In the genomic region with DNA sequence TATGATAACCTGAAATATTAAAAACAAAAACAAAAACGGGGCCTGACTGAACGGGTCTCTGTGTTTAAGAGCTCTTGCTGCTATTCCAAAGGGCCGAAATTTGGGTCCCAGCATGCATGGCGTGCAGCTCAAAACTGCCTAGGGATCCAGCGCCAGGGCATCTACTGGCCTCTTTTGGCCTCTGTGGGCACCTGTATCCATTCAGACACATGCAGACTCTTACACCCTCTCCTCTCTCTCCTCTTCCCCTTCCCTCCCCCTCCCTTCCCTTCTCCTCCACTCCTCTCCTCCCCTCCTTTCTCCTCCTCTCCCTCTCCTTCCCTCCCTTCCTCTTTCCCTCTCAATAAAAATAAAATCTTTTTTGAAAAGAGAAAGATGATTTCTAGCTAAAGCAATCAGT, we compare ENCODE assay signal across 11 mouse cellular contexts. TPM values are rescaled to one million over a fixed set of nuclear protein-coding genes. Genes with fewer than 3 reads are reported as not detected.
DNase-seq lines count a peak whose midpoint lies in the region; ATAC-seq and TF ChIP-seq lines count a peak whose summit lies in the region.
"Had no signal": no experiment of that assay in that cellular context is flagged by ENCODE, and none has a peak within 500 bp of the region (broad histone marks: within the 10 kb centered on the region; RNA-seq: fewer than 3 reads in every experiment).

No protein-coding gene starts in this region.

- H3K36me3 ChIP-seq in hindbrain, embryonic 11.5 days (ENCODE audit: control insufficient read depth, insufficient read depth, low read length) = no peaks in the 10 kb centered on the region
- no peaks in the 10 kb centered on the region for H3K36me3 ChIP-seq in neural tube, embryonic 14.5 days (ENCODE audit: control insufficient read depth, insufficient read depth, low read length)
- H3K36me3 ChIP-seq: G1E had no signal

- no peaks in the 10 kb centered on the region for H3K9me3 ChIP-seq in hindbrain, embryonic 11.5 days (ENCODE audit: control insufficient read depth, low read length)
- H3K9me3 ChIP-seq in neural tube, embryonic 14.5 days (ENCODE audit: control insufficient read depth, low read length) = no peaks in the 10 kb centered on the region
- H3K9me3 ChIP-seq: G1E had no signal

- H3K27me3 ChIP-seq in hindbrain, embryonic 11.5 days (ENCODE audit: control insufficient read depth, insufficient read depth, low read length) = no peaks in the 10 kb centered on the region
- no peaks in the 10 kb centered on the region for H3K27me3 ChIP-seq in neural tube, embryonic 14.5 days (ENCODE audit: control insufficient read depth, insufficient read depth, low read length)

- DNase-seq in left cerebral cortex, adult 2 months (ENCODE audit: extremely low spot score in 1 of 2, low spot score in 2 of 2) = no peak
- no peak for DNase-seq in left cerebral cortex, adult 8-10 months (ENCODE audit: low spot score in 2 of 2)
- DNase-seq in cerebellum, postnatal 14 days = peak; percentile 39 to 53
- peak; percentile 26 for DNase-seq in hindbrain, embryonic 11.5 days (ENCODE audit: low spot score)
- no peak for DNase-seq in spleen, adult 18-20 months
- DNase-seq in lung, postnatal 36 days = no peak
- DNase-seq in thymus, adult 18-20 months = no peak
- DNase-seq: lung, adult 2 months had no signal

- peak overlapping the region; percentile 43 for H3K4me3 ChIP-seq in left cerebral cortex, adult 2 months
- 0 out of 2 replicates have a peak overlapping the region, but pooled peaks have one; percentile 2 for H3K4me3 ChIP-seq in hindbrain, embryonic 11.5 days (ENCODE audit: low read depth, low read length)
- H3K4me3 ChIP-seq in neural tube, embryonic 14.5 days (ENCODE audit: low read depth, low read length) = peak overlapping the region; percentile 14; the same call in 1 of the 2 replicates

- no peak for TF ChIP-seq CTCF in left cerebral cortex, adult 2 months (IDR thresholded peaks at IDR 0.05)

- peak; percentile 64 for ATAC-seq in hindbrain, embryonic 11.5 days (ENCODE audit: low FRiP score)
- peak; percentile 77 for ATAC-seq in neural tube, embryonic 14.5 days (ENCODE audit: low read depth)

- no peak overlapping the region for H3K27ac ChIP-seq in left cerebral cortex, adult 2 months
- H3K27ac ChIP-seq in hindbrain, embryonic 11.5 days (ENCODE audit: low read depth, low read length) = no peak overlapping the region
- peak overlapping the region; percentile 85; the same call in 1 of the 2 replicates for H3K27ac ChIP-seq in neural tube, embryonic 14.5 days (ENCODE audit: low read depth, low read length)

- H3K4me2 ChIP-seq in hindbrain, embryonic 11.5 days (replicated peaks; ENCODE audit: low read depth, low read length) = peak overlapping the region; percentile 33
- H3K4me2 ChIP-seq in neural tube, embryonic 14.5 days (ENCODE audit: low read depth, low read length) = peak overlapping the region; percentile 58

- H3K4me1 ChIP-seq in hindbrain, embryonic 11.5 days (replicated peaks; ENCODE audit: control insufficient read depth, insufficient read depth, low read length) = no peaks in the 10 kb centered on the region
- no peaks in the 10 kb centered on the region; the same call in 1 of the 2 replicates for H3K4me1 ChIP-seq in neural tube, embryonic 14.5 days (ENCODE audit: control insufficient read depth, insufficient read depth, low read length)

- no peak overlapping the region for H3K9ac ChIP-seq in hindbrain, embryonic 11.5 days (ENCODE audit: low read depth, low read length)
- H3K9ac ChIP-seq in neural tube, embryonic 14.5 days (replicated peaks; ENCODE audit: low read depth, low read length) = no peak overlapping the region; the same call in 1 of the 2 replicates

- WGBS in hindbrain, embryonic 11.5 days = 10% methylated on average over 5 of the region's 5 CpGs
- WGBS in neural tube, embryonic 14.5 days = 16% methylated on average over 5 of the region's 5 CpGs

- intact Hi-C loops in left cerebral cortex, adult 2 months (cut with DNase I) = no loop called here

RNA-seq across cellular contexts. Expression of gene Dner, which starts 13.4 kb away (rescaled TPM):
- 100 to 1,000 TPM; 136 to 147 TPM for total RNA-seq in left cerebral cortex, adult 2 months (2021)
- 100 to 1,000 TPM; 129 to 148 (median 141) TPM for total RNA-seq in left cerebral cortex, adult 8-10 months (2022)
- 44.7 and 48.7 TPM in 2 replicates for polyA plus RNA-seq in hindbrain, embryonic 11.5 days (2014; fragmentation: Nextera tagmentation; extraction: Ambion mirVana)
- 342 and 360 TPM in 2 replicates for polyA plus RNA-seq in neural tube, embryonic 14.5 days (2014; fragmentation: Nextera tagmentation; extraction: Ambion mirVana)
- total RNA-seq: hematopoietic stem cell, adult 5-6 weeks had no signal
- polyA plus RNA-seq: G1E had no signal

Comparison
In these comparisons a context has a peak if more than half of its experiments do, and no peak if none do; other contexts are left out.
1. DNase-seq: peak in cerebellum, postnatal 14 days (2 of 2) and hindbrain, embryonic 11.5 days (single experiment); none in left cerebral cortex, adult 2 months (0 of 2), left cerebral cortex, adult 8-10 months (0 of 2), spleen, adult 18-20 months (0 of 2), lung, postnatal 36 days (single experiment) and thymus, adult 18-20 months (0 of 2).
2. Peak in every context shown above with its lines, with median percentiles within 50 percentile points of each other: H3K4me3 ChIP-seq.